Mouse (Mus musculus) kidney, adult 2 months (tissue): Measurements from ENCODE around the gene Pole3.

Experiments
- CTCF ChIP-seq: fragments of 200-500 bp; conservative IDR thresholded peaks from 2 replicates; pipeline ENCODE4 v1.5.1; 2011; ENCODE audit warnings: low read depth, mild to moderate bottlenecking, control low read depth, low read length, moderate library complexity, mixed read lengths; ENCODE audit not compliant: insufficient read depth, insufficient read length
- POLR2A ChIP-seq: fragments of 200-500 bp; IDR thresholded peaks from one replicate; pipeline ENCODE4 v1.6.1; 2011; ENCODE audit warnings: low read depth, low read length, control low read depth

GRCm38 (mm10) chr4:62527655-62528054 is 2.8 kb upstream of the Pole3 start:
- no peak for TF ChIP-seq CTCF
- no peak for TF ChIP-seq POLR2A
